Mouse (Mus musculus) embryonic facial prominence, embryonic 15.5 days (tissue): Measurements from ENCODE around the gene Apoa4. TPM values are rescaled to one million over a fixed set of nuclear protein-coding genes. Genes with fewer than 3 reads are reported as not detected.

ENCODE experiments used
- ATAC-seq: fragments of 200-750 bp; cut with Nextera tagmentation; 2 replicates; pipeline ENCODE4 v1.8.0; 2017; ENCODE audit warnings: low read depth, moderate TSS enrichment; ENCODE audit not compliant: insufficient number of reproducible peaks, low FRiP score, low TSS enrichment
- H3K27ac ChIP-seq: fragments of 300-500 bp; sonication (generic); replicated peaks from 2 replicates; pipeline ENCODE4 v1.5.1; 2015; ENCODE audit warnings: mild to moderate bottlenecking, inconsistent platforms
- H3K27me3 ChIP-seq: fragments of 300-500 bp; sonication (generic); 2 replicates; pipeline ENCODE4 v1.6.1; 2015; ENCODE audit warnings: inconsistent platforms
- H3K36me3 ChIP-seq: fragments of 300-500 bp; sonication (generic); 2 replicates; pipeline ENCODE4 v1.6.1; 2015; ENCODE audit warnings: mild to moderate bottlenecking, inconsistent platforms
- H3K4me1 ChIP-seq: fragments of 300-500 bp; sonication (generic); 2 replicates; pipeline ENCODE4 v1.6.1; 2015; ENCODE audit warnings: inconsistent platforms
- H3K4me2 ChIP-seq: fragments of 300-500 bp; sonication (generic); replicated peaks from 2 replicates; pipeline ENCODE4 v1.6.1; 2015; ENCODE audit warnings: mild to moderate bottlenecking, inconsistent platforms
- H3K4me3 ChIP-seq: fragments of 300-500 bp; sonication (generic); replicated peaks from 2 replicates; pipeline ENCODE4 v1.5.1; 2015; ENCODE audit warnings: mild to moderate bottlenecking, inconsistent platforms
- H3K9ac ChIP-seq: fragments of 300-500 bp; sonication (generic); 2 replicates; pipeline ENCODE4 v1.6.1; 2015; ENCODE audit warnings: inconsistent platforms
- H3K9me3 ChIP-seq: fragments of 300-500 bp; sonication (generic); replicated peaks from 2 replicates; pipeline ENCODE4 v1.6.1; 2016; ENCODE audit warnings: inconsistent platforms
- WGBS: fragments of 180-500 bp; shearing (Covaris S2); methylation state at CpG from one replicate; pipeline ENCODE4 v1.1.7; 2015; 5-methylcytosine and 5-hydroxymethylcytosine counted together
- polyA plus RNA-seq: library from polyadenylated mRNA; unstranded; fragments of >200 nt; fragmentation: Nextera tagmentation; extraction: Ambion mirVana; gene quantifications from 2 replicates; pipeline ENCODE4 v1.2.1, GENCODE M21; 2015

The Apoa4 gene
- polyA plus RNA-seq, 1 experiment from 2014 or later, result 0.43 TPM

GRCm38 (mm10) chr9:46208401-46208974 lies 32.0 kb upstream of the Apoa4 start:
- Histone ChIP-seq H3K9ac (no peak overlapping the region), H3K4me3 (no peak overlapping the region), H3K9me3 (no peaks in the 10 kb centered on the region), H3K27me3 (no peaks in the 10 kb centered on the region), H3K36me3 (peaks cover 76% of the 10 kb centered on the region), H3K27ac (no peak overlapping the region), H3K4me2 (no peak overlapping the region), H3K4me1 (0 out of 2 replicates have a peak, but pooled peaks cover 3% of the 10 kb centered on the region)
- no peak for ATAC-seq
- WGBS, result 63% methylated on average over 13 of the region's 13 CpGs

GRCm38 (mm10) chr9:46210473-46210872 lies 30.0 kb upstream of the Apoa4 start:
- Histone ChIP-seq H3K4me2 (no peak overlapping the region), H3K9me3 (no peaks in the 10 kb centered on the region), H3K36me3 (peaks cover 72% of the 10 kb centered on the region), H3K9ac (no peak overlapping the region), H3K27me3 (no peaks in the 10 kb centered on the region), H3K27ac (no peak overlapping the region), H3K4me1 (0 out of 2 replicates have a peak, but pooled peaks cover 3% of the 10 kb centered on the region), H3K4me3 (no peak overlapping the region)
- ATAC-seq, result no peak
- 86% methylated on average over 12 of the region's 12 CpGs for WGBS

GRCm38 (mm10) chr9:46214276-46214675 lies 26.2 kb upstream of the Apoa4 start:
- H3K9ac ChIP-seq, result no peak overlapping the region
- H3K9me3 ChIP-seq, result no peaks in the 10 kb centered on the region
- ATAC-seq, result no peak
- H3K4me3 ChIP-seq, result no peak overlapping the region
- H3K4me1 ChIP-seq, result no peaks in the 10 kb centered on the region
- H3K4me2 ChIP-seq, result no peak overlapping the region
- WGBS, result 81% methylated on average over 4 of the region's 4 CpGs
- H3K36me3 ChIP-seq, result peaks cover 54% of the 10 kb centered on the region
- no peaks in the 10 kb centered on the region for H3K27me3 ChIP-seq
- H3K27ac ChIP-seq, result no peak overlapping the region

DNA sequence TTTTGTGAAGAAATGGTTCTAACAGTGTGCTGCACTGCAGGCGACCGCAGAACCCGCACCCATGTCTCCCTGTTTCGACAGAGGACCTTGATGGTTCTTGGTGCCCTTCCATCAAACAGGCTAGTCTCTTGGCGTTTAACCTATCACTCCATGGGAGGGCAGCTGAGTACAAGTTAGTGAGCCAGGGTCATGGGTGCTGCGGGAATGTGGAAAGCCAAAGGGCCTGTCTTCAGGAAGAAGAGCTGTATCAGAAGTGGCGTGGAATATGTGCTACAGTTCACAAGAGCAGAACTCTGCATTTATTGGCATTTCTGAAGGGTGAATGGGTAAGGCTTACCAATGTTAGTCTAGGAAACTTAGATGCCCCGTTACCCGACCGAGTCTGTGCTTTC lies 25.6 kb upstream of the Apoa4 start:
- Histone ChIP-seq H3K27ac (no peak overlapping the region), H3K9me3 (no peaks in the 10 kb centered on the region), H3K27me3 (no peaks in the 10 kb centered on the region), H3K9ac (no peak overlapping the region), H3K4me1 (no peaks in the 10 kb centered on the region), H3K36me3 (peaks cover 56% of the 10 kb centered on the region), H3K4me3 (no peak overlapping the region), H3K4me2 (no peak overlapping the region)
- no peak for ATAC-seq
- WGBS, result 91% methylated on average over 10 of the region's 10 CpGs

- Histone ChIP-seq H3K9ac (no peak overlapping the region), H3K9me3 (no peaks in the 10 kb centered on the region), H3K36me3 (peaks cover 56% of the 10 kb centered on the region), H3K27ac (no peak overlapping the region), H3K4me3 (no peak overlapping the region), H3K4me2 (no peak overlapping the region), H3K4me1 (no peaks in the 10 kb centered on the region), H3K27me3 (no peaks in the 10 kb centered on the region)
- ATAC-seq, result no peak
- WGBS, result 85% methylated on average over 11 of the region's 11 CpGs
Observed at GRCm38 (mm10) chr9:46215338-46216322, 24.9 kb upstream of the Apoa4 start.

GRCm38 (mm10) chr9:46216744-46217470 lies 23.6 kb upstream of the Apoa4 start:
- Histone ChIP-seq H3K27me3 (no peaks in the 10 kb centered on the region), H3K9ac (no peak overlapping the region), H3K27ac (no peak overlapping the region), H3K9me3 (no peaks in the 10 kb centered on the region), H3K4me3 (no peak overlapping the region), H3K4me1 (no peaks in the 10 kb centered on the region), H3K36me3 (peaks cover 56% of the 10 kb centered on the region), H3K4me2 (no peak overlapping the region)
- WGBS, result 92% methylated on average over 13 of the region's 13 CpGs
- ATAC-seq, result no peak

DNA sequence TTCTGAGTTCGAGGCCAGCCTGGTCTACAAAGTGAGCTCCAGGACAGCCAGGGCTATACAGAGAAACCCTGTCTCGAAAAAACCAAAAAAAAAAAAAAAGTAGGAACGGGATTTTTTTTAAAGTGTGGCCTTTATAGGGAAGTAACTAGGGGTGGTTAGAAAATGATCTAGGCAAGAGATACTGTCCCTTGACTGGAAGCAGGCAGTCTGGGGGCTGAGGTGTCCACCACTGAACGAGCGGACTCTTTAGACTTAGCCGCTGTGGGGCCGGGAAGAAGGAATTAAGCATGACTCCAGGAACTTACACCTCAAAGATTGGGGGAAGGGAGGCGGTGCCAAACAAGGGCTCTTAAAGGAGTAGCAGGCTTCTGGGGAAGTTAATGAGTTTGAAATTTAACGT lies 22.3 kb upstream of the Apoa4 start:
- Histone ChIP-seq H3K9ac (no peak overlapping the region), H3K27ac (no peak overlapping the region), H3K36me3 (peaks cover 56% of the 10 kb centered on the region), H3K27me3 (no peaks in the 10 kb centered on the region), H3K4me3 (no peak overlapping the region), H3K4me2 (no peak overlapping the region), H3K4me1 (no peaks in the 10 kb centered on the region), H3K9me3 (no peaks in the 10 kb centered on the region)
- no peak for ATAC-seq
- 73% methylated on average over 9 of the region's 9 CpGs for WGBS

DNA sequence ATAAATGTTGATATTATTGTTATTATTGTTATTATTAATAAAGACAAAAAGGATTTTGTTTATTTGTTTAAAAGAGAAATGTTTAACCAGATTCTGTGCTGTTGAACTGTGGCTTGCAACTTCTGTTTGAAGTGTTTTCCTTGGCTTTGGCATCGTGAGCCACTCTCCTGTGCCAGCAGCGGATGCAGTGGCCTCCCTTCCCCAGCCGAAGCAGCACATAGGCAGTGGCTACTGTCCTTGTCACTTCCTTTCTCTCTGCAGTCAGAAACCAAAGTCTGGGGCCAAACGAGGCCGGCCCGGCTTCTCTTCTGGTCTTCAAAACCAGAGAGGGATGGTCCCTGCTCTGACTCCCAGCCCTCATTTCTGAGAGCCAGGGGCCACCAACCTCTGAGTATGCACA lies 17.4 kb upstream of the Apoa4 start:
- no peak for ATAC-seq
- WGBS, result 86% methylated on average over 6 of the region's 6 CpGs
- no peak overlapping the region for H3K27ac ChIP-seq
- H3K4me1 ChIP-seq, result no peaks in the 10 kb centered on the region
- H3K4me3 ChIP-seq, result no peak overlapping the region
- no peaks in the 10 kb centered on the region for H3K27me3 ChIP-seq
- no peaks in the 10 kb centered on the region for H3K9me3 ChIP-seq
- no peak overlapping the region for H3K4me2 ChIP-seq
- H3K9ac ChIP-seq, result no peak overlapping the region
- H3K36me3 ChIP-seq, result peaks cover 41% of the 10 kb centered on the region

DNA sequence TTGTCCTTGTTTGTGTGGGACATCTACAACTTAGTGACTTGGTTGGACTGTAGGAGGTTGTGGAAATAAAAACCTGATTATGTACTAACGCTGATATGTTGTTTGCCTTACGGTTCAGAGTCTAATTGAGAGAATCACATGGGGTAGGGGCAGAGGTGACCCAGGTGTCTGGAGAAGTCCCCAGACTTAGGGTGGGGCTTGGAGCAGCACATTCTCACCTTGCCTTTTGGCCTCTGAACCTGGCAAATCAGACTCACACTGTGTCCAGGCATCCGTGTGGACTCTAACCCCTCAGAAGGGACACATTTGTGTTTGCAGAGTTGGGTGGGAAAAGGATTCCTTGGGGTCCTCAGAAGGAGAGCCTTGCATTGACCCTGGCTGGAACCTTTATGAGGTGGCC lies 16.4 kb upstream of the Apoa4 start:
- H3K4me2 ChIP-seq, result no peak overlapping the region
- H3K36me3 ChIP-seq, result peaks cover 39% of the 10 kb centered on the region
- H3K4me3 ChIP-seq, result no peak overlapping the region
- no peak overlapping the region for H3K9ac ChIP-seq
- H3K27me3 ChIP-seq, result no peaks in the 10 kb centered on the region
- WGBS, result 87% methylated on average over 3 of the region's 3 CpGs
- no peak overlapping the region for H3K27ac ChIP-seq
- ATAC-seq, result no peak
- no peaks in the 10 kb centered on the region for H3K4me1 ChIP-seq
- no peaks in the 10 kb centered on the region for H3K9me3 ChIP-seq

DNA sequence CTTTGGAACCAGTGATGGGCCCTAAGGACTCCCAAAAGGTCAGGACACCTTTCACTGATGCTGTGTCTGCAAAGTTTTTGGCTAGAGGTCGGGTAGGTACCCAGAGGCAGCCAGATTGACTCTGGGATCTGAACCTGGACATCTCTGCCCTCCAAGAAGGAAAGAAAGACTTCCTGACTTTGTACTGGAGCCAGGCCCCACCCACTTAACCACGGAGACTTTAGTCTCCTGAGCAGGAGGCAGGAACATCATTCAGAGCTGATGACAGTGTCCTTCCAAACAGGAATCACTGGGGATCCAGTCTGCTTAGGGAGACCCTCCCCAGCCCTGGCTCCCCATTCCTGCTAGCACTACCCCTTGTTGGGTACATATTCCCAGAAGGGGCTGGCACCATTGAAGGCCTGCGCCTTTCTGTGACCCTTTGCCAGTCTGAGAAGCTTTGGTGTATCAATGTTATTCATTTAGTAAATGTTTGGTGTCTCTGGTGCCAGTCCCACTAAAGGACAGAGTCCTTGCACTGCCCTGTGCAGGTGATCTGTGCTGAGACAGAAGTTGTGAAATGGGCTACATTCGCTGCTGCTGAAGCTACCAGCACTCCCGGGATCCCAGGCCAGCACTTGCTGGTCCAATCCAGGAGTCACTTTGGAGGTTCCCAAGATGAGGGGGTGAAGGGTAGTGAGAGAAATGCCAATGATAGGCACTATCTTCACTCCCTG lies 15.4 kb upstream of the Apoa4 start:
- Histone ChIP-seq H3K4me1 (peaks cover 7% of the 10 kb centered on the region), H3K27ac (no peak overlapping the region), H3K4me2 (no peak overlapping the region), H3K4me3 (no peak overlapping the region), H3K36me3 (peaks cover 30% of the 10 kb centered on the region), H3K9me3 (no peaks in the 10 kb centered on the region), H3K27me3 (no peaks in the 10 kb centered on the region), H3K9ac (no peak overlapping the region)
- ATAC-seq, result no peak
- 66% methylated on average over 5 of the region's 5 CpGs for WGBS
